Mouse (Mus musculus) intestine, postnatal 0 days (tissue): ENCODE data around the gene Syt8. TPM values are rescaled to one million over a fixed set of nuclear protein-coding genes. Genes with fewer than 3 reads are reported as not detected.

Experiments
- ATAC-seq: fragments of 200-750 bp; cut with Nextera tagmentation; 2 replicates; pipeline ENCODE4 v1.8.0; 2017; ENCODE audit warnings: mild to moderate bottlenecking, moderate TSS enrichment, moderate library complexity
- H3K27ac ChIP-seq: fragments of 300-500 bp; sonication (generic); 2 replicates; pipeline ENCODE4 v1.5.1; 2014; ENCODE audit warnings: mild to moderate bottlenecking, low read depth, low read length, moderate library complexity
- H3K27me3 ChIP-seq: fragments of 300-500 bp; sonication (generic); replicated peaks from 2 replicates; pipeline ENCODE4 v1.6.1; 2014; ENCODE audit warnings: low read length, mixed read lengths; ENCODE audit not compliant: control insufficient read depth, insufficient read depth
- H3K36me3 ChIP-seq: fragments of 300-500 bp; sonication (generic); 2 replicates; pipeline ENCODE4 v1.6.1; 2014; ENCODE audit warnings: mild to moderate bottlenecking, moderate library complexity; ENCODE audit not compliant: control insufficient read depth, insufficient read depth
- H3K4me1 ChIP-seq: fragments of 300-500 bp; sonication (generic); replicated peaks from 2 replicates; pipeline ENCODE4 v1.6.1; 2014; ENCODE audit warnings: antibody characterized with exemption, low read length, mixed read lengths; ENCODE audit not compliant: control insufficient read depth, insufficient read depth
- H3K4me2 ChIP-seq: fragments of 300-500 bp; sonication (generic); replicated peaks from 2 replicates; pipeline ENCODE4 v1.6.1; 2014; ENCODE audit warnings: low read depth, mild to moderate bottlenecking, moderate library complexity
- H3K4me3 ChIP-seq: fragments of 300-500 bp; sonication (generic); 2 replicates; pipeline ENCODE4 v1.5.1; 2014; ENCODE audit warnings: low read depth, low read length
- H3K9ac ChIP-seq: fragments of 300-500 bp; sonication (generic); 2 replicates; pipeline ENCODE4 v1.6.1; 2014; ENCODE audit warnings: mild to moderate bottlenecking, low read depth, low read length
- H3K9me3 ChIP-seq: fragments of 300-500 bp; sonication (generic); 2 replicates; pipeline ENCODE4 v1.6.1; 2016; ENCODE audit warnings: mixed run types; ENCODE audit not compliant: control insufficient read depth
- CTCF ChIP-seq: sonication (generic); IDR thresholded peaks from 2 replicates; pipeline ENCODE4 v1.5.1; 2016; ENCODE audit warnings: low read depth, mild to moderate bottlenecking, control low read depth, antibody characterized with exemption, moderate library complexity
- WGBS: fragments of 180-500 bp; shearing (Covaris S2); extraction: QIAGEN DNeasy Blood & Tissue Kit; methylation state at CpG from one replicate; pipeline ENCODE4 v1.1.7; 2014; 5-methylcytosine and 5-hydroxymethylcytosine counted together
- polyA plus RNA-seq: library from polyadenylated mRNA; unstranded; fragments of >200 nt; fragmentation: Nextera tagmentation; extraction: Ambion mirVana; gene quantifications from 2 replicates; pipeline ENCODE4 v1.2.1, GENCODE M21; 2015

Syt8 gene
- polyA plus RNA-seq, 1 experiment from 2014 or later = 0.60 TPM

DNA sequence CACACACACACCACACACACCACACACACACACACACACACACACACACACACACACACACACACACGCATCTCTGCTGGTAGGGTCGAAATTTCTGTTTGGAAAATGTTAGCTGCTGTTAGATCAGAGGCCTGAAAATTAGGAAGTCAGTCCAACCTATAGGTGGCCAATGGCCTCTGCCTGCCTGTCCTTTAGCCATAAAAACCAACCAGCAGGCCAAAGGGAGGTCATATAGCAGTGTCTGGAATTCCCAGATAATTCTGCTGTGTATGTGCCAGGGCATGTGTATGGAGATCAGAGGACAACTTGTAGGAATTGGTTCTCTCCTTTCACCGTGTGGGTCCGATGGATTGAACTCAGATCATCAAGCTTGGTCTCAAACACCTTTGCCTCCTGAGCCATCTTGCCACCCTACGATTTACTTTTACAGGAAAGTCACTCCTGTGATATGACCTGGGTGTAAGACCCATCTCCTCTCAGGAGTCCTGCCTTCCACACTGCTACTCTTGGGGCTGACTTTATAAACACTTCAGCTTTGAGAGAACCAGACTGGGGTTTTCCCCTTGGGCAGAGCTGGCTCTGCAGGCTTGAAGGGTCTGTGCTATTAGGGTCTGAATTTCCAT is 24.1 kb downstream of the Syt8 start:
- ATAC-seq = no peak
- 70% methylated on average over 5 of the region's 5 CpGs for WGBS
- H3K27ac ChIP-seq = peak overlapping the region; percentile 46; the same call in 1 of the 2 replicates
- no peaks in the 10 kb centered on the region for H3K27me3 ChIP-seq
- no peak overlapping the region for H3K4me2 ChIP-seq
- no peak for TF ChIP-seq CTCF
- H3K36me3 ChIP-seq = no peaks in the 10 kb centered on the region
- no peaks in the 10 kb centered on the region for H3K9me3 ChIP-seq
- no peak overlapping the region for H3K9ac ChIP-seq
- no peaks in the 10 kb centered on the region for H3K4me1 ChIP-seq
- H3K4me3 ChIP-seq = no peak overlapping the region

DNA sequence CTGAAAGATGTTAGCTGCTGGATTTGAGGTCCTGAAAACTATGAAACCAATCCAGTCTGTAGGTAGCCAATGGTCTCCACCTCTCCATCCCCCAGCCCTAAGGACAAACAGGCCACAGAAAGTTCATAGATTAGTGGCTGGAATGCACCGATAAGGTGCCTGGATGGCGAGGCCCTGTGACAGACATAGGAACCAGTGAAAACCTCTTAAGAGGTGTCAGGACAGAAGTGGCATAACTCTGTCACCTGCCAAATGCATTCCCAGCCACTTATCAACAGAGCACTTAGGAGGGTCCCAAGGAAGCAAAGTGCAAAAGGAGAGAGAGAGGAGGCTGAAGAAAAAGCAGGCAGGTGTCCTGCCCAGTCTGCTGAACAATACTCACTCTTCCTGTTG is 24.6 kb downstream of the Syt8 start:
- H3K4me2 ChIP-seq = no peak overlapping the region
- ATAC-seq = no peak
- no peak overlapping the region for H3K4me3 ChIP-seq
- no peaks in the 10 kb centered on the region for H3K4me1 ChIP-seq
- WGBS = 59% methylated on average over 2 of the region's 2 CpGs
- no peaks in the 10 kb centered on the region for H3K9me3 ChIP-seq
- TF ChIP-seq CTCF = no peak
- no peak overlapping the region; the same call in 1 of the 2 replicates for H3K27ac ChIP-seq
- H3K9ac ChIP-seq = no peak overlapping the region
- H3K27me3 ChIP-seq = no peaks in the 10 kb centered on the region
- no peaks in the 10 kb centered on the region for H3K36me3 ChIP-seq

DNA sequence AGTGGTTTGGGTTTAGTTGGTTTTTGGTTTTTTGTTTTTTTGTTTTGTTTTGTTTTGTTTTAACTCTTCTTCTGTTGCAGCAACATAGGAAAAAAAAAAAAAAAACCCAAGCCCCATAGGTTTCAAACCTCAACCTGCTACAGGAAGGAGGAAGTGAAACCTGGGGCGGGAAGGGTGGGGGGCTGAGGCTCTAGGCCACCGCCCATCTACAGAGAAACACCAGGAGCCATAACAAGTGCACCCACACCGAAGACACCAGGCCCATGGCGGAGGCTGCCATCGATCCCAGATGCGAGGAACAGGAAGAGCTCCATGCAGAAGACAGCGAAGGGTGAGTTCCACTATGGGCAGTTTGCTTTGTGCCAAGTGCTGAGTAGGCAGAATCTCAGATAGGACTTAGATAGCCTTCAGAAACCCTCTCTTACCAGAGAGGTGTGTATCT is 26.0 kb downstream of the Syt8 start, which contains the start of gene Lsp1:
Lsp1 (plus strand) TSS at position 174 of the 442 bp plus-strand sequence.
- H3K9ac ChIP-seq = no peak within 1 kb of the TSS
- TF ChIP-seq CTCF = no peak
- no peaks in the 10 kb centered on the region for H3K4me1 ChIP-seq
- WGBS = 94% methylated on average over 7 of the region's 7 CpGs
- no peak for ATAC-seq
- H3K36me3 ChIP-seq = no peaks in the 10 kb centered on the region
- H3K27ac ChIP-seq = no peak within 1 kb of the TSS
- no peak within 1 kb of the TSS for H3K4me3 ChIP-seq
- no peaks in the 10 kb centered on the region for H3K27me3 ChIP-seq
- no peaks in the 10 kb centered on the region for H3K9me3 ChIP-seq
- H3K4me2 ChIP-seq = no peak within 1 kb of the TSS

DNA sequence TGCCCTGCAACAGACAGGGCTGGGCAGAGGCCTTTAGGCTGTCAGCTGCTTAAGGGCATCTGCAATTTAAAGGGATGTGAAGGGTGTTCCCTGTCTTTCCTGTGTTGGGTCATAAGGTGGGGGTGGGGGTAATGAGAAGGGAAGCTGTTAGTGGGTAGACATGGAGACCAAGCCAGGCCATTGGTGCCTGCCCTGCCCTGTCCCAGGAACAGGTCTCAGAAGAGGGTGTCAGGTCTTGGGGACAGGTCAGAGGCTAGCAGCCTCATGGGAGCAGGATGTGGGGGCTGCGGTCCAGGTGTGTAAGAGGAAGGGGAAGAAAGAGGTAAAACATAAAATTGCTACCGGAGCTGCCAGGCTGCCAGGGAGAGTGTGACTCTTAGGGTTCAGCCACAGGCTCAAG is 26.8 kb downstream of the Syt8 start:
- Histone ChIP-seq H3K27me3 (no peaks in the 10 kb centered on the region), H3K9ac (no peak overlapping the region), H3K4me2 (no peak overlapping the region), H3K36me3 (no peaks in the 10 kb centered on the region), H3K4me1 (no peaks in the 10 kb centered on the region), H3K9me3 (no peaks in the 10 kb centered on the region), H3K4me3 (no peak overlapping the region), H3K27ac (no peak overlapping the region)
- no peak for TF ChIP-seq CTCF
- WGBS = 90% methylated on average over 2 of the region's 2 CpGs
- no peak for ATAC-seq

DNA sequence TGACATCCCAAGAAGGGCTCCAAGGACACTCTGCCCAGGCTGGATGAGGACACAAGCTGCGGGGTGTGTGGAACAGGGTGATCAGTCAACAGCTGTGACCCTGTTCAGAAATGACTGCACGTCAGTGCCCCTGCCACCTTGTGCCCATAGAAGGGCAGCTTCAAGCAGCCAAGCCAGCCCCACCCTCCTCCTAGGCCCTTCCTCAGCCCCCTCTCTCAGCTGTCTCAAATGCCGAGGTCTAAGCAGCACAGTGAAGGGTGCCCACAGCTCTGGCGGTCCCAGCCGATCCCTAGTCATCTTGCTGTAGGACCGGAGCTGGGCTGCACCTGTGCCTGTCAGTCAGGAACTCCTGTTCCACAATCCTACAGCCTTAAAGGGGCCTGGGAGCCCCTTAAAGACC is 27.5 kb downstream of the Syt8 start:
- no peaks in the 10 kb centered on the region for H3K36me3 ChIP-seq
- no peak overlapping the region for H3K27ac ChIP-seq
- TF ChIP-seq CTCF = no peak
- H3K4me1 ChIP-seq = no peaks in the 10 kb centered on the region
- no peaks in the 10 kb centered on the region for H3K9me3 ChIP-seq
- 79% methylated on average over 6 of the region's 6 CpGs for WGBS
- no peak overlapping the region for H3K4me2 ChIP-seq
- no peaks in the 10 kb centered on the region for H3K27me3 ChIP-seq
- no peak overlapping the region for H3K9ac ChIP-seq
- no peak overlapping the region for H3K4me3 ChIP-seq
- ATAC-seq = no peak

DNA sequence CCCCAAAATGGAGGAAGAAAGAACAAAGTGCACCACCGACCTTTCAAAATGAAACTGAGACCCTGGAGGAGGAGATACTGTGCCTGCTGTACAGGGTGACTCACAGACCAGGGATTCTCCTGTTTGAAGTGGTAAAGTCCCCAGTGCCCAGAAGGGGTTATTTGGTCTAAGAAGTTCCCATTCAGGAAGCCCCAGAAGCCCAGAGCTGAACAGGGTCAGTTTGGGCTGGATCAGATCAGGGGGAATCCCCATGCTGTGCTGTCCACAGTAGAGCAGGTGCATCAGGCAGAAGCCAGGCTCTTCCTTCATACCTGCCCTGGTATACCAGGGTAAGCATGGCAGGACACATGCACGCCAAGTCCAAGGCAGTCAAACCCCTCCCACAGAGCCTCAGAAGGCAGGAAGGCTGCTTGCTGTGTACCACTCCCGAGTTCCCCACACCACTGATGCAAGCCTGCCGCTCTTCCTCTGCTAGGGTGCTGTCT is 28.0 kb downstream of the Syt8 start:
- Histone ChIP-seq H3K4me3 (no peak overlapping the region), H3K9ac (no peak overlapping the region), H3K4me1 (no peaks in the 10 kb centered on the region), H3K27me3 (no peaks in the 10 kb centered on the region), H3K27ac (no peak overlapping the region), H3K9me3 (no peaks in the 10 kb centered on the region), H3K36me3 (no peaks in the 10 kb centered on the region), H3K4me2 (no peak overlapping the region)
- WGBS = 53% methylated on average over 4 of the region's 4 CpGs
- no peak for TF ChIP-seq CTCF
- no peak for ATAC-seq
